Mouse (Mus musculus) heart, postnatal 14 days (tissue): ENCODE data around the gene Arl15. TPM values are rescaled to one million over a fixed set of nuclear protein-coding genes. Genes with fewer than 3 reads are reported as not detected.

Experiments
- DNase-seq, 2 experiments: peaks; one replicate each; pipeline ENCODE4 v3.0.0; 2021 to 2022
- intact Hi-C: fragments of 180-260 bp; cut with DNase I; formaldehyde crosslinking; loops from one replicate; pipeline ENCODE4 v1.15.1; 2025
- total RNA-seq, 2 experiments: library from RNA; stranded (reverse); gene quantifications; 2 replicates each; pipeline ENCODE4 v1.2.3; 2021

Gene Arl15
- total RNA-seq, 2 experiments from 2014 or later = 11.9 to 14.7 TPM

DNA sequence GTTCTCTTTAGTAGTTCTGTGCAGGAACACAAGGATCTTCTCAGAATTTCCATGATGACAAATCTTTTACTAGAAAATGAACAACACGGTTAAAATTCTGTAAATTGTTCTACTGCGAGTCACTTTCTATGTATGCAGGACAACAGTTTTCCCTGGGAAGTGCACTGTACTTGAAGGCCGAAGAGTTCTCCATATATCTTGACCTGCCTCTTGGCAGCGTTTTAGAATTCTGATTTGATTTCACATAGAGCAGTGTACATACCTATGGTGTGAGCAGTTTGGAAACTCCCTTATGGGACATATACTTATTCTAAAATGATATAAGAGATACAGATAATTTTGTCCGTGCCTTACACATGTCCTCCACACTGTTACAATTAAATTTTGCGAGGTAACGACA is 178.1 kb downstream of the Arl15 start:
- no peak for DNase-seq
- intact Hi-C loops = no loop called here

DNA sequence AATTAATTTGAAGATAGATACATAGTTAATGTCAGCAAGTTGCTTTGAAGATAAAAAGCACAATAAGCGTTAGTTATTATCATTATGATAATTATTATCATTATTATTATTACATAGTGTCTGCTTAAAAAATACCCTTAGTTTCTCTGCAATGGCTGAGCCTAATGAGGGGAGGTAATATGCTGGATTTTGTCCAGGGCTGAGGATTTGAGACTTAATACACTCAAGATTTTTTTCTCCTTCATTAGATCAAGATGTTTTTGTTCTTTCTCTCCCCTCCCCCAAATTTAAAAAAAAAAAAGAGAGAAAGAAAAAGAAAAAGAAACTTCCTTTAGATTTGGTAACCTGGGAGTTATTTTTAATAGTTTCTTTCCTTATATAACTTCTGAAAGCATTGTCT is 180.6 kb downstream of the Arl15 start:
- intact Hi-C loops = no loop called here
- DNase-seq = no peak

DNA sequence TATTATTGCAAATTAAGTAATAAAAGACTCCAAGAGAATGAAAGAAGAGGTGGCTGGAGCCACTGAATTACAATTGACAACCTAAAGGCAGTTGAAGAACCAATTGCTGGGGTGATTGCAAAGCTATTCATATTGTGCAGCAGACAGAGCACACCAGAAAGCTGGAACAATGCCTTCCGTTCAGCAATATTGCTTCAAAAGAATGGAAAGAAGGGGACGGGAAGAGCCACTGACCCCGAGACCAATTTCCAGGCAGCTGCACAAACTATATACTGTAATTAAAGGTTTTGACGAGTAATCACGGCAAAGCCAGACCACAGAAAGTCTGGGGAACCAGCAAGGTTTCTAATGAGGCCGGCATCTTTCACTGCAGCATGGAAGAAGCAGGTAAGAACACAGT is 181.4 kb downstream of the Arl15 start:
- DNase-seq = no peak
- intact Hi-C loops = no loop called here

DNA sequence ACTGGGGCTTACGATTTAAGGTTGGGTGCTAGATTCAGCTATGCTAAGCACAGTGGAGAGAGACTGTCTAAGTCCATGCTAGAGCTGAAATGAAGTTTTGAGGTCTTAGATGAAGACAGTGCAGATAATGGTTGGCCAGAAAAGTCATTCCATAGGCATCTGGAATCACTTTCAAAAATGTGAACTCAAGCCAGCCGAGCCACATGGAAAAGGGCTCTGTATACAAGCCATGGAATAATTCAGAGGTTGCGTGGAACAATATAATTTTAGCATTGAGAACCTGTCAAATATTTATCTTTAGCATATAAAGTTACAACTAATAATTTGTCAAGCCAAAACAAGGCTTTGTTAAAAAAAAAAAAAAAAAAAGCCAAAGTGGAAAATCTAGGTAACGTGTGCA is 182.6 kb downstream of the Arl15 start:
- intact Hi-C loops = no loop called here
- DNase-seq = no peak

DNA sequence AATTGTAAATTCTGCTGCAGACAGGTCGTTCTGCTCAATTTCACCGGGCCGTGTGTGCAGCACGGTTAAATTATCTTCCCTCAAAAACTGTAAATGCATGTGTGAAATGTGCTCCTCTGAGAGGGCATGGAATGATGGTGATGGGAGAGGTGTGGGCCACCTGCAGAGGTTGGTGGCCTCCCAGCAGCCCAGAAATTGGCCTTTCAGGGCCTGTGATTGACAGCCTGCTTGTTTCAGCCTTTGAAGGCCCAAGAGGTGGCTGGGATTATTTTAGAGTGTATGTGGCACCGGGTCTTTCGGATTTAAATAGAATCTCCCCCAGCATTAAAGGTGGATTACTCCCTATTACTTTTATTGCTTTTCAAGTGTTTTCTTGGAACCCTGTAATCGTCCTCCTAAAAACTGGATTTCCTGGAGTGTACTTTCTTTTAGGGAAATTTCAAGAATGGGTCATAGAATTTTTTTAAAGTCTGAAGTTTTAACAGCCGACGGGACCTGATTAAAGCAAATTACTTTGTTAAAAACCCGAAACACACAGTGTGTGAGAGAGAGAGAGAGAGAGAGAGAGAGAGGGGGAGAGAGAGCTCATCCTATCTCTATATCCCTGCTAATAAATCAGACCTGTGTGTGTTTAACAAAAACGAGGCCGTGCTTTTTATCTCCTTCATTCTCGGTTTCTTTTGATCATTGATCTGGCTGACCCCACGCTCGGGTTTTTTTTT is 186.6 kb downstream of the Arl15 start:
- intact Hi-C loops = no loop called here
- no peak for DNase-seq

DNA sequence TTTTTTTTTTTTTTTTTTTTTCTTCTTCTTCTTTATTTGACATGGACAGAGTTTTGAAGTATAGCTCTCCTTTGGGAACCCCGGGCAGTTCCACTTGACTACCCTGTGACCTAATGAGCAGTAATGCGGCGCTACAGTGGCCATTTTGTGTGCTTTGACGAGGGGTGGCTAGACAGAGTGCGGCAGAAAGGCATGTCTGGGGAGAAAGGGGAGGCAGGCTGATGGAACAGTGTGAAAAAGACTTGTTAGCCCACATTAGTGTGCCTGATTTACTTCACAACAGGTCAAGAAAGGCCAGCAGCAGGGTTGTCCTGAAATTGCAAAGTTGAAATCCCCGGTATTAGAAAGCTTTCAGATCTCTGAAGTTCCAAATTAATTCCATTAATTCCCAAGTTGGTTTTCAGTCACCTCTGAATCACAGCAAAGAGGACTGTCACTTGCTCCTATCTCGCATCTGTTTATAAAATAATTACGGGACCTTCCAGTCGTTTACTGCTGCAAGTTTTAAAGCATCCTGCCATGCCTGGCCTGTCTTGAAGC is 187.2 kb downstream of the Arl15 start:
- intact Hi-C loops = no loop called here
- DNase-seq = no peak

DNA sequence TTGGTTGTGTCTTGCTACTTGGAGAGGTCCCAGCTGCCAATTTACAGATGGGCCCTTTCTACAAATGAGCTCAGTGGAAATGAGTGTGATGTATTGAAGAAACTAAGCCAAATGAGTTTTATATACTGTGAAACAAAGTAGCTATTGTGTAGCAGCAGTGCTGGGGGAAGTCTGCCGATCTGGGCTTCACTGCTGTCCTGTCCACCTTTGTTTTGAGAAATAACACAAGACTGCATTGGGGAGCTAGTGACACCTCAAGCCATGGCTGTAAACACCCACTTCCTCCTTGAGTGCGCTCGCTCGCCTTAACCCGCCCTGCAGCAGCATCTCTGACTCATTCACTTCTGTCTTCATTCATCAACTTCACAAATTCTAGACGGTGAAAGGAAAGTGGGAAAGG is 189.3 kb downstream of the Arl15 start:
- intact Hi-C loops = no loop called here
- no peak for DNase-seq

DNA sequence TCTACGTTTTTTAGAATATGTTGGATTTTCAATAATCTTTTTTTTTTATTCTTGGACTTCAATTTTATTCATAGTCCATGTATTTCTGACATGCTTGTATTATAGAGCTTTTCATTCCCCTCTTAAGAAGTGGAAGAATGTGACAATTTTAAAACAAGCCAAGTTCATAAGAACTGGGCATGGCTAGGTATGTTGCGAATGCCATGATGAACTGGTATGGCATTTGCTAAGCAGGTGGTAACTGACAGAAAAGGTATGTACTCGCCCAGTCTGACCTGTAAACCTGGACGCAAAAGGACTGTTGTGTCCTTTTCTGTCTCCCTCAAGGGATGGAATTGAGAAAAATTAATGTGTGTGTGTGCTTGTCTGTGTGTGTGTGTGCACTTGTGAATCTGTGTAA is 190.2 kb downstream of the Arl15 start:
- intact Hi-C loops = no loop called here

DNA sequence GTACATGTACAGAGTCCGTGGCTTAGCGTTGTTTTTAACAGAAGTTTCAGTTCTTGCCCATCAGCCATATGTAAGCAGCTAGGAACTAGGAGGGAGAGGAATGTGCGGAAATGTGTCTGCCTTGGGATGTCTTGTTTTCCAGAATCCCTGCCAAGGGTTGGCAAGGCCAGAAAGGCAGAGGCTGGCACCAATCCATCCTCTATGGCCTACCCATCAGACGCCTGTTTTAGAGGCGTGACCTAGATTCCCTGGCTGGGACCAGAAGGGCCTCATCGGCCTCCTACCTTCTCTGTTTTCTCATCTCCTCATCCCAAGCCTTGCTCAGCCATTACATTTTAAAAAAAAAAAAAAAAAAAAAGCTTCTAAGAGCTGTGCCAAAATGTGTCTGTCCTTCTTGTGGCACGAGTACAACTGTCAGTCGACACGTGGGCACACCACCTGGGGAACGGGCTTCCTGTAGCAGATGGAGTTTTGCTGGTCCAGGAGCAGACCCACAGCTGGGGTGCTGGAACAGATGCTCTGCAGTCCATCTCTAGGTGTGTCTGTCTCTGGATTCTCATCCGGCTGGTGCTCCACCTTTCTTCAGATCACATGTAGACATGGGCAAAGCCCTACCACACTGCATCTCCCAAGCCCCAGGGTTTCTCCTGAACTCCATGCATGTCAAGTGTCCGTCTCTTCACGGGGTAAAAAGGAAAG is 192.7 kb downstream of the Arl15 start:
- peak; percentile 24 to 48 for DNase-seq
- intact Hi-C loops = no loop called here

More for the DNA sequence above, 190.2 kb downstream of the Arl15 start:
- no peak for DNase-seq

DNA sequence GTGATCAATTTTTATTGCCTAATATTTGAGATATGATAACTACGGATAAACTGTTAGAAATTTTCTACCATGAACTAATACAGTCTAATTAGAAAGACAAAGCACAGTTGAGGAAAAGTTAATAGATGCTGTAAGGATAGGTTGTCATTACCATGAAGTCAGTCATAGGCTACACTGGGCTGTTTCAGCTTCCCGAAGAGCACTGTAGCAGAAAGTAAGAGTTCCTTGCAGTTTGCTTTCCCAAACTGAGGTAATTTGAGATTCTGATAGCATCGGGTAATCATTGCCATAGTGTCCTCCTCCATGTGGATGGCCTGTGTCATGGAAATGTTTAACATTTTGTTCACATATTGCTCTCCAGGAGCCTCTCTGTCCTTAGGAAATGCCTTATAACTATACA is 195.9 kb downstream of the Arl15 start:
- DNase-seq = no peak
- intact Hi-C loops = no loop called here

DNA sequence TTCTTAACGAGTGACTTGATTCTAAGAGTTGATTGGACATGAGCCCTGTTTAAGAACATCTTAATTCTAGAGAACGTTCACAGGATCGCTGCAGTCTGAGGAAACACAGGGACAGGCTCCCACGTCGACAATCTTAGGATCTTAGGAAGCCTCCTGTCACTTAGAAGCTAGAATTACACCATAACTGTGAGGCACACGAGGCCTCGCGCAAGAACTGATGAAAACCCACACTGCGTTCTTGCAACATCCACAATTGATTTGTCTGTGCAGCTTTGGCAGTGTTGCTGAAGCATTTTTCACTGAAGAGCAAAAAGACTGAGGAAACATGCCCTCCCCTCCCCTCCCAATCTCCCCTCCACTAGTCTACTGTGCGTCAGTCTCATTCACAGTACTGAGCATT is 196.4 kb downstream of the Arl15 start:
- DNase-seq = no peak
- intact Hi-C loops = no loop called here

DNA sequence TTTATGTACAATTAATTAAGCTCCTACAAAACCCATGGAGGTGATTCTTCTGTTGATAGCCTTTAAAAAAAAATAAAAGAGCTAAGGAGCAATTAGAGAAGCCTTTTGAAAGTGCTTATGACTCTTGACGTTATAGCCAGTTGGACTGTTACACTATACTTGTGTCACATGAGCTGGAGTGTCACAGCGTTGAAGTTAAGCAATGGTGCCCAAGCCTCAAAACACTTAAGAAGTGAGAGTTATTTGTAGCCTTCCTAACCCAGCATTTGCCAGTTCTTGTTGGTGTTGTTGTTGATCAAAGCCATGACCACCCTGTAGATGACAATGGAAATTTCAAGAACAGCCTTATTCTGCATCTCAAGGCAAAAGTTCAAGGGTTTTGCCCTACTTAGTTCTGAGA is 198.8 kb downstream of the Arl15 start:
- DNase-seq = no peak
- intact Hi-C loops = no loop called here

DNA sequence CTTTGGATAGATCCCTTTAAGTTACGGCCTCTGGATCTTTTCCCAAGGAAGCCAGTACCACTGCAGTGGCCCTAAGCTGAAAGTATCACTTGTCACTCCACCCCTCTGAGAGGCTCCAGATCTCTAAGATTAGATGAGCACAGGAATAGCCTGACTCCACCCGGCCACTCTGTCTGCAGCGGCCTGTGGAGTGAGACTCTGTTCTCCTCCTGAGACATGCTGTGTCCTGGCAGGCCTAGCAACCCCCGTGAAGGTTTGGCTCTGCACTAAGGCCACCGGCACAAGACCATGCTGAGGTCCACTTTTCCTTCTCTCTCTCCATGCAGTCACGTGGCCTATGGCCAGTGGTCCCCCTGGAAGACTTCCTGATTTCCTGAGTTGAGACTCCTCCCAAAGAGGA is 200.3 kb downstream of the Arl15 start:
- intact Hi-C loops = no loop called here
- no peak for DNase-seq

DNA sequence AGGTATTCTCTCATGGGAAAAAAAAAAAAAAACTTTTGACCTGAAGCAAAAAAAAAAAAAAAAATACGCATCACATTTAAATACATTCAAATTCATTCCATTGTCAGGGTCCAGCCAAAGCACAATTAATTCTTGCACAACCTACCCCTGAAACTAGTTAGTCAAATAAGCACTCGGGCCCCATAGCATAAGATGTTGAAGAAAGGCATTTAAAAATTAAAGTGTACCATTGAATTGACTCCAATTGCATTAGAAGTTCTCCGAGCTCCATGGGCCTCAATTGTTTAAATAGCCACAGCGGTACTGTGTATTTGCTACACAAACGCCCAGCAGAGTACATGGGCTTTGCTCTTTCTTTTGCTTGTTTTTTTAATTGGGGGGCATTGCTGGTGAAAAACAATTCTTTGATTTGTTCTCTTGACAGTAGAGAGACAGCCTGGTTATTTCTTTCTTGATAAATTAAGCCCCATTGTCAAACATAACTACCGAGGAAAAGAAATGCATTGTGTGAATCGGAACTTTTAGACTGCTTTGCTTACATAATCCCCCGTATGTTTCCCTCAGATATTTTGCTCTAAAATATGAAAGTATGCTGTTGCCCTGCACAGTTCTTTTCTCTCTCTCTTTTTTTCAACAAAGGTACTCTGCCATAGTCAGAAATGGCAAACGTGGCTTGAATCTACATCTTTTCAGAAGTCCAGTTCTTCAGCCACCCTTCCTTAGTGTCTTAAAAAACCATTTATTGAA is 201.4 kb downstream of the Arl15 start:
- intact Hi-C loops = no loop called here

DNA sequence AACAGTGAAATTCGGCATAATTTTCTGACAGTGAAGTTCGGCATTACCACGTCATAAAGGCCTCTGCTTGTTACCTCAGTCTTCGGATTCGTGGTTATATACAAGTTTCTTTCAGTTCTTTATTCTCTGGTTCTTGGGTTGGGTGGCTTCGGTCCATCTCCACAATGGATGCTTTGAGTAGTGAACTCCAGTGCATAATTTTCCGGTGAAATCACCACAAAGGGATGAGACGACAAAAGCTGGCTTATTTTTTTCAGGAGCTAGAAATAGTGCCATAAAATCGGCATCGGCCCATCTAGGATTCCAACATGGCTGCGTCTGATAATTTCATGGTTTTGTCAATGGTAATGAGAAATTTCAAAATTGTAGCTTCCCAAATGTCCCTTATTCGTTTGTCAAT is 204.5 kb downstream of the Arl15 start:
- intact Hi-C loops = no loop called here
- DNase-seq = no peak

More for the DNA sequence above, 201.4 kb downstream of the Arl15 start:
- no peak for DNase-seq

DNA sequence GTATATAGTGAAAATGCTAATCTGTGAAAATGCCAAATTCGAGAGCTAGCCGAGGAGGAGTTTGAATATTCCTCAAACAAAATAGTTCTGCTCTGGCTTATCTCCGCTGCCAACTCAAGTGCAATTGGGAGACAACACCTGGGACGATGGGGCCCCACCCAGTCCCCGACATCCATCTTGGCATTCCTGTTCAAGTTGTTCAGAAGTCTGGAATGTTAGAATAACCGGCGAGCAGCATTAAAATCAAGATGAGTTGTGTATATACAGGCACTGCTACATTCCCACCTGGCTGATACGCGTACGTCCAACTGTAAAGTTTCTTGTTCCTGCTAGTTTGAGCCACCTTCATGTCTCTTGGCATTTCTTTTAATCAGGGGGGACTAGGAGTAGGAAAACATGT is 209.2 kb downstream of the Arl15 start:
- DNase-seq = no peak
- intact Hi-C loops = no loop called here

DNA sequence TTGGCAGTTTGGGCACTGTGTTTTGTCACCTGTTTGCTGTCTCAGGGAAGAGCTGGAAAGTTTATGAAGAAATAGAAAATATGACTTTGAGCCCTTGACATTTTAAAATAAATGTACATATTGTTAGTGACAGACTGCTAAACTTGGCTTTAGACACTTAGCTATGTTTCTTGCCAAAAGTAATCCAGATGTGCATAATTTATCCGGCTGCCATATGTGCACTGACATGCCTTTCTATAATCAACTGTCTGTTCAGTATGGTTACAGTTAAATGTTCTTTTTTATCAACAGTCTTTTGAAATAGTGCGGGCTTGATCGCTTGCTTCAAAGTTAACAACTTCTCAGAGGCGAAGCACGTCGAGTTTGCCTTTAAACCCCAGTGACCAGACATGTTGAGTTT is 209.9 kb downstream of the Arl15 start:
- no peak for DNase-seq
- intact Hi-C loops = no loop called here

DNA sequence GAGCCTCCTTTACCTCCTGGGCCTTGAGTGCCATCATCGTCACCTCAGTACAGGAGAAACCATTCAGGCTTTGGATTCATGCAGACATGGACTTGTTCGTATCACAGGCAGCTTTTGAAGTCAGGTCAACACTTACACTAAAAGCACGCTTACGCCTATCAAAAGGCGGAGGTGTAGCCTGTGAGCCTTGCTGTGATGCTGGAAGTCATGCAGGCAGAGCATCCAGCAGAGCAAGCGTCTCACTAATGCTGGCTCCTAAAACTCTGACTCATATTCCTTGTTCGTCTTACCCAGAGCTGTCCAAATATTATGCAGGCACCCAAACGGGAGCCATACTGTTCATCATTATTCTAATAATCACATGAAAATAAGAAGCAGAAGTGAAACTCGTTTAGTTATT is 215.5 kb downstream of the Arl15 start:
- intact Hi-C loops = loop anchor here (5.0 kb wide), 1 partner anchor 107 kb away; no protein-coding TSS in a partner anchor
- no peak for DNase-seq

DNA sequence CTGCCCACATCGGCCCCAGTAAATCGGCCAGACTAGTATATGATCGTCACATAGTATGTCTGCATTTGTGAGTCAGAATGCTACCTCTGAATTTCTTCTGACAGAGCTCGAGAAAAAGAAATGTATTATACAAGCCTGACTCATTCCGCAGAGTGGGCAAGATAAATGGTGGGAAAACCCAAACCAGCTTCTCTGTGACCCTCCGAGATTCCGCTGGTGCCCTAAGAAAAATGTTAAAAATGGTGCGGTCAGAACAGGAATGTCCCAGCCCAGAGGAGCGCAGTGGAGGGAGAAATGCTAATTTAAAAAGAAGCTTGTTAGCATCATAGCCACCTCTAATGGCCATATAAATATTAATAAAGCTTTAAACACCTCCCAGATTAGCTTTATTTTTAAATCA is 216.2 kb downstream of the Arl15 start:
- intact Hi-C loops = loop anchor here (5.0 kb wide), 1 partner anchor 108 kb away; no protein-coding TSS in a partner anchor

DNA sequence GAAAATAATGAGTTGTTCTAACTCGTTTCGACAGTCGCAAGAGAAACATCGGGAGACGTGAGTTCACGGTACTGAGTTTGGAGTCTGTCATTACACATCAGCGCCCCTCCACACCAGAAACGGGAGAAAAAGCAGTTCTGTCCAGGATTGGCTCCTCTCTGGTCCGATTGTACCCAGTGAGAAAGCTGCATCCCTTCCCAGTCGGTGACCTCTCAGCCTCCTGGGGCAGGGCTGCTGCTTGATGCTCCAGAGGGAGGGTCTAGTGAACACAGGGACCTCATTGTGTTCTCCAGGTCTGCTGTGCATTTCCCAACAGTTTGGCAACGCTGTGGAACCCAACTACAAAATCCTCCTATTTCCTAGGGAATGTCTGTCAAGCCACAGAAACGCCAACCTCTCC is 216.7 kb downstream of the Arl15 start:
- DNase-seq = peak; percentile 11 to 18
- intact Hi-C loops = loop anchor here (5.0 kb wide), 1 partner anchor 109 kb away; no protein-coding TSS in a partner anchor

More for the DNA sequence above, 216.2 kb downstream of the Arl15 start:
- DNase-seq = no peak

DNA sequence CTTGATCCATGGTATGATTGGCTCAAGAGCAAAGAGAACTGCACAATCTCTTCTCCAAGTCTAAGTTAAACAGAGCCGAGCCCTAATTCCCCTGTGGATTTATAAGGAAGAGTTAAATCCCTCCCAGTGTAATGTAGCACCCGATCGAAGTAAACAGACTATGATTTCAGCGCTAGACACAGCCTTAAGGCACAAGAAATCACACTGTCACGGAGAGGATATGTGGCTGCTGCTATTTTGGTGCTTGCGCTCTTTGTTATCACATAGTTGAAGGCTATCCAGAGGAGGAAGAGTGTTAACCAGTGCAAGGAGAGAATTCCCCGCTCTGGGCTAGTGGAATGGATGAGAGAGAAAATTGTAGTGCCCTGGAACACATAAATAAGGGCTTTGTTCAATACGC is 223.6 kb downstream of the Arl15 start:
- intact Hi-C loops = no loop called here
- DNase-seq = peak in 1 of 2 experiments; percentile 10
